Mouse (Mus musculus) neural tube, embryonic 11.5 days (tissue): ENCODE measurements at regions not wholly inside any gene's neighbourhood (a gene's known extent, or its start where the extent isn't known, plus 50 kb on each side); places are given as distances from the start of the nearest gene placed in this dataset.

Experiments used
- ATAC-seq: fragments of 200-750 bp; cut with Nextera tagmentation; 2 replicates; pipeline ENCODE4 v1.8.0; 2017; ENCODE audit warnings: moderate number of reproducible peaks, mild to moderate bottlenecking, moderate TSS enrichment, moderate library complexity; ENCODE audit not compliant: insufficient read depth, low FRiP score, low TSS enrichment
- DNase-seq: peaks from one replicate; pipeline ENCODE4 v3.0.0-alpha.2; 2015; ENCODE audit warnings: low spot score
- H3K27ac ChIP-seq: fragments of 300-500 bp; sonication (generic); 2 replicates; pipeline ENCODE4 v1.5.1; 2014; ENCODE audit warnings: low read depth, mild to moderate bottlenecking, low read length
- H3K27me3 ChIP-seq: fragments of 300-500 bp; sonication (generic); 2 replicates; pipeline ENCODE4 v1.6.1; 2014; ENCODE audit warnings: mild to moderate bottlenecking, low read length, mixed read lengths; ENCODE audit not compliant: control insufficient read depth, insufficient read depth
- H3K36me3 ChIP-seq: fragments of 300-500 bp; sonication (generic); 2 replicates; pipeline ENCODE4 v1.6.1; 2014; ENCODE audit warnings: mild to moderate bottlenecking, low read length, moderate library complexity, mixed read lengths; ENCODE audit not compliant: control insufficient read depth, insufficient read depth
- H3K4me1 ChIP-seq: fragments of 300-500 bp; sonication (generic); 2 replicates; pipeline ENCODE4 v1.6.1; 2014; ENCODE audit warnings: low read length, mixed read lengths; ENCODE audit not compliant: control insufficient read depth, insufficient read depth
- H3K4me2 ChIP-seq: fragments of 300-500 bp; sonication (generic); 2 replicates; pipeline ENCODE4 v1.6.1; 2014; ENCODE audit warnings: low read depth, mild to moderate bottlenecking, moderate library complexity
- H3K4me3 ChIP-seq: fragments of 300-500 bp; sonication (generic); 2 replicates; pipeline ENCODE4 v1.5.1; 2014; ENCODE audit warnings: low read depth, low read length
- H3K9ac ChIP-seq: fragments of 300-500 bp; sonication (generic); 2 replicates; pipeline ENCODE4 v1.6.1; 2014; ENCODE audit warnings: mild to moderate bottlenecking, low read length
- H3K9me3 ChIP-seq: fragments of 300-500 bp; sonication (generic); 2 replicates; pipeline ENCODE4 v1.6.1; 2016; ENCODE audit warnings: low read length; ENCODE audit not compliant: control insufficient read depth
- WGBS: fragments of 180-500 bp; shearing (Covaris S2); extraction: QIAGEN DNeasy Blood & Tissue Kit; methylation state at CpG from one replicate; pipeline ENCODE4 v1.1.7; 2014; 5-methylcytosine and 5-hydroxymethylcytosine counted together

DNA sequence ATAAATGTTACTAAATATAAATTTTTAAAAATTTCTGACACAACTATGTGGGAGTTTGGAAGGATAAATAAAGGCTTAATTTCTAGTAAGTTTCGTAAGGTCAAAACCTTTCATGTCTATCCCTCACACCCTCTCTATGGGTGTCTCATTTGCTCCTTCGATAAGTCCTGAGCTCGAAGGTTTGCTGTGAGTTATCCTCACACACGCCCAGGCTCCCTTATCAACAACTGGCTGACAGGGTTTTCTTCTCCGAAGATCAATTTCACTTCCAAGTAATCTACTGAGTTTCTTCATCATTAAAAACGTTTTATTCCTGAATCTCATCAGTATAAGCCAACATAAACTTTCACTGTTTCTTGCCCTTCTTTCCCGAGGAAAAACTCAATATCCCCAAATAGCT, 416.0 kb upstream of the Nudt12 start:
- no peak overlapping the region for H3K4me2 ChIP-seq
- no peak overlapping the region for H3K27ac ChIP-seq
- H3K36me3 ChIP-seq = no peaks in the 10 kb centered on the region
- no peak overlapping the region for H3K9ac ChIP-seq
- no peaks in the 10 kb centered on the region for H3K4me1 ChIP-seq
- 73% methylated on average over 7 of the region's 7 CpGs for WGBS
- DNase-seq = no peak
- no peaks in the 10 kb centered on the region for H3K9me3 ChIP-seq
- ATAC-seq = no peak
- no peak overlapping the region for H3K4me3 ChIP-seq
- no peaks in the 10 kb centered on the region for H3K27me3 ChIP-seq

DNA sequence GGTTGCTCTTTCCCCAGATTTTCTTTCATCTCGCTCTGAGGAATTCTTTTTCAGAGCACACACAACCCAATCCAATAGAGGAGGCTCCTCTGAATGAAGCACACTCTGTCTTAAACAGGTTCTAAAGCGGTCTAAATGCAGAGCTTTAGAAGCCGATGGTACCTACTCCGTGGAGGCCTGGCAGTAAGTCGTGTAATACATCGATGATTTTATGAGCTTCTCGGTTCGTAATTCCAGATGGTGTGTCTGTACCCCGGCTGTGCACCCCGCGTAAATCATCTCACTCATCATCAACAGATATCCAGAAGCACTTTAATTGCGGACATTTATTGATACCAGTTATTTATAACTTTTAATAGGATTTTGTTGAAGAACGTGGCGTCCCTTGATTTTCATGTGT, 408.3 kb upstream of the Nudt12 start:
- Histone ChIP-seq H3K27me3 (no peaks in the 10 kb centered on the region), H3K4me1 (no peaks in the 10 kb centered on the region), H3K4me2 (no peak overlapping the region), H3K27ac (no peak overlapping the region), H3K36me3 (no peaks in the 10 kb centered on the region), H3K4me3 (no peak overlapping the region), H3K9me3 (no peaks in the 10 kb centered on the region), H3K9ac (no peak overlapping the region)
- DNase-seq = no peak
- no peak; the same call in 1 of the 2 replicates for ATAC-seq
- 57% methylated on average over 14 of the region's 14 CpGs for WGBS

DNA sequence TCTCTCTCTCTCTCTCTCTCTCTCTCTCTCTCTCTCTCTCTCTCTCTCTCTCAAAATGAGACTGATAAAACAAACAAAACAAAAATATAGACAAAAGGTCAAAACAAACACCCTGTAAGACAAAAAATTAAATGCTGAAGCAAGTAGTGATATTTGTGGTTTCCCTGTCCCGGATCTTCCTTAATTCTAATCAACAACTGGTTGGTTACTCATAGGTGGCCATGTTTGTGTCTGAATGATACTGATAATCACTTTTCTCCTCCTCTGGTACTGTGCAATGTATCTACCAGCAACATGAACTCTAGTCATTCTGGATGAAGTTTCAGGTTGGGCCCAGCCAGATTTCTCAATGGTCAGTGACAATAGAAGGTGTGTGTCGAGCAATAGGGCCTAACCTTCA, 396.1 kb upstream of the Nudt12 start:
- Histone ChIP-seq H3K36me3 (no peaks in the 10 kb centered on the region), H3K9me3 (no peaks in the 10 kb centered on the region), H3K4me3 (no peak overlapping the region), H3K27ac (no peak overlapping the region), H3K9ac (no peak overlapping the region), H3K4me2 (no peak overlapping the region), H3K27me3 (no peaks in the 10 kb centered on the region), H3K4me1 (no peaks in the 10 kb centered on the region)
- WGBS = 90% methylated on average over 2 of the region's 2 CpGs
- DNase-seq (no peak), ATAC-seq (no peak)

- Histone ChIP-seq H3K4me1 (no peaks in the 10 kb centered on the region), H3K4me3 (no peak overlapping the region), H3K4me2 (no peak overlapping the region), H3K9ac (no peak overlapping the region), H3K27ac (no peak overlapping the region), H3K27me3 (no peaks in the 10 kb centered on the region), H3K9me3 (no peaks in the 10 kb centered on the region), H3K36me3 (no peaks in the 10 kb centered on the region)
- no peak for ATAC-seq
- no peak for DNase-seq
- 73% methylated on average over 1 of the region's 1 CpGs for WGBS
Measured at GRCm38 (mm10) chr17:59404525-59404924, 391.4 kb upstream of the Nudt12 start.

- no peak overlapping the region for H3K4me2 ChIP-seq
- no peaks in the 10 kb centered on the region for H3K36me3 ChIP-seq
- H3K4me1 ChIP-seq = no peaks in the 10 kb centered on the region
- no peak overlapping the region for H3K4me3 ChIP-seq
- no peak overlapping the region for H3K27ac ChIP-seq
- DNase-seq (no peak), ATAC-seq (no peak)
- no peaks in the 10 kb centered on the region for H3K9me3 ChIP-seq
- WGBS = 94% methylated on average over 3 of the region's 3 CpGs
- H3K27me3 ChIP-seq = no peaks in the 10 kb centered on the region
- H3K9ac ChIP-seq = no peak overlapping the region
Measured at GRCm38 (mm10) chr17:59397404-59397803, 384.2 kb upstream of the Nudt12 start.

- Histone ChIP-seq H3K4me3 (no peak overlapping the region), H3K4me1 (no peaks in the 10 kb centered on the region), H3K27me3 (no peaks in the 10 kb centered on the region), H3K9me3 (no peaks in the 10 kb centered on the region), H3K9ac (no peak overlapping the region), H3K27ac (no peak overlapping the region), H3K36me3 (no peaks in the 10 kb centered on the region), H3K4me2 (no peak overlapping the region)
- ATAC-seq = no peak
- DNase-seq = no peak
- 93% methylated on average over 5 of the region's 5 CpGs for WGBS
Measured at GRCm38 (mm10) chr17:59383107-59383438, 369.9 kb upstream of the Nudt12 start.

- ATAC-seq = no peak
Measured at GRCm38 (mm10) chr17:59382225-59383106, 369.3 kb upstream of the Nudt12 start.

DNA sequence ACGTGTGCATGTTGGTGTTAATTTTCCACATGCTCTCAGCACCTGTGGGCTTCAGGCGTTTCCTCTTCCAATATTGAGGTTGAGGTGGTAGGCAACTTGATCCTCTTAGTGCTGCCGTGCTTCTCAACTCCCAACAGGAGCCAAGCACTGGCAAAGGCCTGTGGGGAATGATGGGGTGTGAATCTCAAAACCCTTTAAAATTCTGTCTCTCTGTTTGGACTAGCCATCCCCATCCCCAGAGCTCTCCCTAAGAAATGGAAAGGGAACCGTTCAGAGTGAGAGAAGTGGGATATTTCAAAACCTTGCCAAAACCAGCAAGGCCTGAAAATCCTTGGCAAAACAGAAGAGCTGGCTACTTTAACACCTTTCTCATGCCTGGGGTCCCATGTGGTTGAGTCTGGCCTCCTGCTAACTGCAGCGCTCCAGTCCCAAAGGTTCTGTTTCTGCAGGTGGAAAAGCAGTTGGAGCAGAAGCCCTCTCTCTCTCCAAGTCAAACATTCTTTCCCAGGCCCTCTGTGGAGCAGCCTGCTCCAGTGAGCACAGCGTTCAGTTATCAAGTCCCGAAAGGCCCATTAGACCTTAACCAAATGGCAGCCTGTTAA, 360.4 kb upstream of the Nudt12 start:
- Histone ChIP-seq H3K9me3 (no peaks in the 10 kb centered on the region), H3K4me2 (no peak overlapping the region), H3K27me3 (no peaks in the 10 kb centered on the region), H3K36me3 (no peaks in the 10 kb centered on the region), H3K27ac (no peak overlapping the region), H3K4me3 (no peak overlapping the region), H3K9ac (no peak overlapping the region), H3K4me1 (no peaks in the 10 kb centered on the region)
- DNase-seq = no peak
- no peak for ATAC-seq
- whole genome bisulfite sequencing = 55% methylated on average over 7 of the region's 7 CpGs

More at GRCm38 (mm10) chr17:59382225-59383106, 369.3 kb upstream of the Nudt12 start:
- H3K4me2 ChIP-seq = no peak overlapping the region
- no peak overlapping the region for H3K9ac ChIP-seq
- no peak overlapping the region for H3K4me3 ChIP-seq
- H3K36me3 ChIP-seq = no peaks in the 10 kb centered on the region
- no peaks in the 10 kb centered on the region for H3K9me3 ChIP-seq
- DNase-seq = no peak
- H3K27ac ChIP-seq = no peak overlapping the region
- H3K4me1 ChIP-seq = no peaks in the 10 kb centered on the region
- no peaks in the 10 kb centered on the region for H3K27me3 ChIP-seq
- WGBS = 73% methylated on average over 7 of the region's 7 CpGs
